Mouse (Mus musculus): ENCODE measurements around the gene Nudt16l1. TPM values are rescaled to one million over a fixed set of nuclear protein-coding genes. Genes with fewer than 3 reads are reported as not detected.

Gene Nudt16l1
- polyA plus RNA-seq, 1 experiment from 2014 or later = 102 TPM

DNA sequence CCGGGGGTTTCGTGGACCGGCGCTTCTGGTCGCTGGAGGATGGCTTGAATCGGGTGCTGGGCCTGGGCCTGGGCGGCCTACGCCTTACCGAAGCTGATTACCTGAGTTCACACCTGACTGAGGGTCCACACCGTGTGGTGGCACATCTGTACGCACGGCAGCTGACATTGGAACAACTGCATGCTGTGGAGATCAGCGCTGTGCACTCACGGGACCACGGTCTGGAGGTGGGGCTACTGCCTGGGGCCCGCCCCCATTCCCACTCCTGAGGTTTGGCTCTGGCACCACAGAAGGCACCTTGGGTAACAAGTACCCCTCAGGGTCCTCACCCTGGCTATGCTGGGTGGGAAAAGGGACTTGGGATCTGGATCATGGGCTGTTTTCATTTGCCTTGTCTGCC lies 851 bp downstream of the Nudt16l1 start:
- Histone ChIP-seq H3K4me3 (ENCODE audit: low read depth, low read length) (peak overlapping the region; percentile 72), H3K27ac (ENCODE audit: low read depth, low read length) (peak overlapping the region; percentile 64), H3K4me2 (peak overlapping the region; percentile 83), H3K27me3 (ENCODE audit: control insufficient read depth, insufficient read depth, low read length) (no peaks in the 10 kb centered on the region), H3K9ac (ENCODE audit: low read depth, low read length) (peak overlapping the region; percentile 82), H3K4me1 (ENCODE audit: control insufficient read depth, insufficient read depth, low read length) (peaks cover 7% of the 10 kb centered on the region), H3K9me3 (replicated peaks; ENCODE audit: control insufficient read depth, low read length) (no peaks in the 10 kb centered on the region), H3K36me3 (ENCODE audit: control insufficient read depth, insufficient read depth, low read length) (peaks cover 26% of the 10 kb centered on the region)
- WGBS (ENCODE audit: insufficient replicate concordance) = 1% methylated on average over 16 of the region's 16 CpGs
- peak; percentile 64 for ATAC-seq (replicated peaks; ENCODE audit: insufficient number of reproducible peaks, low FRiP score, low TSS enrichment)

DNA sequence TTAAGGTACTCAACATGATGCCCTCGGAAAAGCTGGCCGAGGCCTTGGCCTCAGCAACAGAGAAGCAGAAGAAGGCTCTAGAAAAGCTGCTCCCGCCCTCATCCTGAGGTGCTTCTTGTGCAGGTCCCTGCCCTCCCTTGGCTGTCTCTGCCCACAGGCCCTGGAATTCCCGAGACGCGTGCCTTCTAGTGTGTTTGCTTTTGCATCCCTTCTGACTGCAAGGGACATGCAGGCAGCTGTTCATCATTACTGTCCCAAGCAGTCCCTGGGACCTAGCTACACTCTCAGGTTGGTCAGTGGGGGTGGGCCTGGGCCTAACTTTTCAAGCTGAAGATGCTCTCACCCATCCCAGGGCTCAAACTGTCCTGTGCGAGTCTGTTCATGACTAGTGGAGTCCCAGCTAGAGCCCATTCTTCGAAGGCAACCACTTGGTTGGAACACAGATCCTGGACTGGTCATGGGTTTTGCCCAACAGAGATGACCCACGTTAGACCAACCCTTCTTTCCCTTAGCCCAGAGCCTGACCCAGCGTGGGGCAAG lies 1.8 kb downstream of the Nudt16l1 start:
- Histone ChIP-seq H3K4me1 (ENCODE audit: control insufficient read depth, insufficient read depth, low read length) (peaks cover 7% of the 10 kb centered on the region), H3K4me3 (ENCODE audit: low read depth, low read length) (0 out of 2 replicates have a peak overlapping the region, but pooled peaks have one; percentile 72), H3K36me3 (ENCODE audit: control insufficient read depth, insufficient read depth, low read length) (peaks cover 30% of the 10 kb centered on the region), H3K4me2 (no peak overlapping the region), H3K9ac (ENCODE audit: low read depth, low read length) (no peak overlapping the region), H3K9me3 (replicated peaks; ENCODE audit: control insufficient read depth, low read length) (no peaks in the 10 kb centered on the region), H3K27ac (ENCODE audit: low read depth, low read length) (no peak overlapping the region), H3K27me3 (ENCODE audit: control insufficient read depth, insufficient read depth, low read length) (no peaks in the 10 kb centered on the region)
- WGBS (ENCODE audit: insufficient replicate concordance) = 87% methylated on average over 10 of the region's 10 CpGs
- ATAC-seq (replicated peaks; ENCODE audit: insufficient number of reproducible peaks, low FRiP score, low TSS enrichment) = no peak

DNA sequence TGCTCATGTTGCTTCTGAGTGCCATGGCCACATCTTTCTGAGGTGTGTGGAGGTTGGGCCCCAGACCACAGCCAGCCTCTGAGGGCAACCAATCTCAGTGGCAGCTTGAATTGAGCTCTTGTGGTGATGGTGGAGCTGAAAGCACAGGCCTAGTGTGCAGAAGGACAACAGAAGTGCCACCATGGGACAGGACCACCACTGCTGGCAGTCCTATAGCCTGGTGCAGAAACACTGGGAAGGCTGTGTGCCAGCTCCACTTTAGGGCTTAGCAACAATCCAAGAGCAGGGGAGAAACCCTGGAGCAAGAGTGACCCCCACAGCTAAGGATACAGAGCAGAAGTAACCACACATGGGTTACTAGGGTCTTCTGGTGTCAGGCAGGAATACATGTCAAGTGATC lies 2.5 kb downstream of the Nudt16l1 start:
- no peak overlapping the region for H3K4me3 ChIP-seq (ENCODE audit: low read depth, low read length)
- no peak overlapping the region for H3K4me2 ChIP-seq
- H3K4me1 ChIP-seq (ENCODE audit: control insufficient read depth, insufficient read depth, low read length) = peaks cover 7% of the 10 kb centered on the region
- H3K9me3 ChIP-seq (replicated peaks; ENCODE audit: control insufficient read depth, low read length) = no peaks in the 10 kb centered on the region
- no peak overlapping the region for H3K9ac ChIP-seq (ENCODE audit: low read depth, low read length)
- no peak overlapping the region for H3K27ac ChIP-seq (ENCODE audit: low read depth, low read length)
- H3K27me3 ChIP-seq (ENCODE audit: control insufficient read depth, insufficient read depth, low read length) = no peaks in the 10 kb centered on the region
- peaks cover 30% of the 10 kb centered on the region for H3K36me3 ChIP-seq (ENCODE audit: control insufficient read depth, insufficient read depth, low read length)
- no peak for ATAC-seq (replicated peaks; ENCODE audit: insufficient number of reproducible peaks, low FRiP score, low TSS enrichment)

DNA sequence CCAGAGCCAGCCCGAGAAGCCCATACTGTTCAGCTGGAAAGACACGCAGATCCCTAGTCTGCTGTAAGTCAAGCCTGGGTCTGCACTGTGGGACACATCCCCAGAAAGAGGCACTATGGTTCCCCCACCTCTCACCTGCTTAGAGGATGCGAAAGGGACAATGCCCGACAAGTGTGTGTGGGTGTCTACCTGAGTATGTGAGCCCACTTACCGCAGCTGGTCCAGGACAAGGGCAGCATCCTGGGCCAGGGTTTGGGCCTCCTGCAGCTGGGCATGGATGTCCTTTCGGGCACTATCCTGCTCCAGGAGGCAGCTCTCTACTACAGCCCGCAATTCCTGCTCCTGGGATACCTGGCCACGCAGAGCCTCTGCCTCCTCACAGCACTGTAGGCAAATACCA lies 4.3 kb downstream of the Nudt16l1 start:
- peaks cover 29% of the 10 kb centered on the region for H3K36me3 ChIP-seq (ENCODE audit: control insufficient read depth, insufficient read depth, low read length)
- WGBS (ENCODE audit: insufficient replicate concordance) = 87% methylated on average over 8 of the region's 8 CpGs

DNA sequence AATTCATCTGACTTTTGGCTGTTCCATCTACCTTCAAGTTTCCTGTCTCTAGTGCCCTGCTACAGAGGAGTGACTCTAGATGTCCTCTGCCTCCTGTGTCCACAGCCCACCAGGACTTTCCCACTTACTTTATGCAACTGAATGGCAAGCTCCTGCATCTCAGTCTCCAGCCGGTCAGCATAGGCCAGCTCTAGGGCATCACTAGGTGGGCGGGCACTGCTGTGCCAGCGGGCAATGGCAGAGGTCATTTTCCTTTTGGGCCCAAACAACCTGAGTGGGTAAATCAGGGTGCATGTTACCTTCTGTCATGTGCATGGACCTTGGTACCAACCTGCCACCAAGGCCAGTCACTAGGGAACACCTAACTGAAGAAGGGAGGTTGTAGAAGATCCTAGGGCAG lies 4.9 kb downstream of the Nudt16l1 start:
- ATAC-seq (replicated peaks; ENCODE audit: insufficient number of reproducible peaks, low FRiP score, low TSS enrichment) = no peak
- Histone ChIP-seq H3K9ac (ENCODE audit: low read depth, low read length) (no peak overlapping the region), H3K27ac (ENCODE audit: low read depth, low read length) (no peak overlapping the region), H3K9me3 (replicated peaks; ENCODE audit: control insufficient read depth, low read length) (no peaks in the 10 kb centered on the region), H3K4me3 (ENCODE audit: low read depth, low read length) (no peak overlapping the region), H3K4me2 (no peak overlapping the region), H3K27me3 (ENCODE audit: control insufficient read depth, insufficient read depth, low read length) (no peaks in the 10 kb centered on the region), H3K36me3 (ENCODE audit: control insufficient read depth, insufficient read depth, low read length) (peaks cover 35% of the 10 kb centered on the region), H3K4me1 (ENCODE audit: control insufficient read depth, insufficient read depth, low read length) (peaks cover 7% of the 10 kb centered on the region)
- 88% methylated on average over 3 of the region's 3 CpGs for WGBS (ENCODE audit: insufficient replicate concordance)

More for the DNA sequence above, 4.3 kb downstream of the Nudt16l1 start:
- H3K27me3 ChIP-seq (ENCODE audit: control insufficient read depth, insufficient read depth, low read length) = no peaks in the 10 kb centered on the region
- H3K4me3 ChIP-seq (ENCODE audit: low read depth, low read length) = no peak overlapping the region
- no peak overlapping the region for H3K27ac ChIP-seq (ENCODE audit: low read depth, low read length)
- H3K4me2 ChIP-seq = no peak overlapping the region
- ATAC-seq (replicated peaks; ENCODE audit: insufficient number of reproducible peaks, low FRiP score, low TSS enrichment) = no peak
- no peak overlapping the region for H3K9ac ChIP-seq (ENCODE audit: low read depth, low read length)
- H3K4me1 ChIP-seq (ENCODE audit: control insufficient read depth, insufficient read depth, low read length) = peaks cover 7% of the 10 kb centered on the region
- no peaks in the 10 kb centered on the region for H3K9me3 ChIP-seq (replicated peaks; ENCODE audit: control insufficient read depth, low read length)

DNA sequence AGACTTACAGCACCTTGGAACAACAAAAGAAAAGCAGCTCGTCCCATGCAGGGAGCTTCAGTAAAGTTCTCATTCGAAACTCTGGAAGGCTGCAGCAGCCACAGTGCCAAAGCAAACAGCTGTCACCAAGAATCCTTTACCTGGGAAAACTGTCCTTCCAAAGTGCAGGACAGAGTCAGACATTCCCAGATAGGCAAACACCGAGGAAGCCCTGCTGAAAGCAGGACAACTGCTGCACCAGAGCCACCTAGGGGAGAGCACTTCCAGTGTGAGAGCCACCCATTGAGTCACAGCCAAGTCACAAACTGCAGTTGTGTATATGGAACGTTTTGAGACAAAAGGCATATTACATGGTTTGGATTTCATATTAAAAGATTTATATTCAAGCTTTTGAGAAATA lies 6.9 kb downstream of the Nudt16l1 start:
- H3K9me3 ChIP-seq (replicated peaks; ENCODE audit: control insufficient read depth, low read length) = no peaks in the 10 kb centered on the region
- H3K27ac ChIP-seq (ENCODE audit: low read depth, low read length) = no peak overlapping the region
- H3K9ac ChIP-seq (ENCODE audit: low read depth, low read length) = no peak overlapping the region
- no peaks in the 10 kb centered on the region for H3K27me3 ChIP-seq (ENCODE audit: control insufficient read depth, insufficient read depth, low read length)
- no peak overlapping the region for H3K4me2 ChIP-seq
- H3K4me1 ChIP-seq (ENCODE audit: control insufficient read depth, insufficient read depth, low read length) = no peaks in the 10 kb centered on the region
- WGBS (ENCODE audit: insufficient replicate concordance) = 71% methylated on average over 4 of the region's 4 CpGs
- H3K36me3 ChIP-seq (ENCODE audit: control insufficient read depth, insufficient read depth, low read length) = peaks cover 39% of the 10 kb centered on the region
- no peak overlapping the region for H3K4me3 ChIP-seq (ENCODE audit: low read depth, low read length)
- ATAC-seq (replicated peaks; ENCODE audit: insufficient number of reproducible peaks, low FRiP score, low TSS enrichment) = no peak

DNA sequence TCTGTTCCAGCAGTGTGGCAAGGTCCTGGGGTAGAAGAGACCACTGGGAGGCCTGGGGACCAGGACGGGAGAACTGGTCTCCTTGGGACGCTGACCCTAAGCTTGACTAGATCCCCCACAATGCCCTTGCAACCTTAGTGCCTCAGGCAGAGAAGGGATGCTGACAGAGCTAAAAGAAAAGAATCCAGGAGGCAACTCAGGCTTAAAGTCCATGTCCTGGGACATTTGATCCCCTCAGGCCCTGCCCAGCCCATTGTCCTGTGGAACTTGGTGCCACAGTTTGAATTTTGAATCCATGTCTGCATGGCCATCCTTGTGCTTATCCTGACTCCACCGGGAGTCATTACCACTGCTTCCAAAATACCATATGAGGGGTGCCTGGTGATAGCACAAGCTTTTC lies 7.6 kb downstream of the Nudt16l1 start:
- Histone ChIP-seq H3K36me3 (ENCODE audit: control insufficient read depth, insufficient read depth, low read length) (peaks cover 40% of the 10 kb centered on the region), H3K4me2 (no peak overlapping the region), H3K9ac (ENCODE audit: low read depth, low read length) (no peak overlapping the region), H3K27ac (ENCODE audit: low read depth, low read length) (no peak overlapping the region), H3K27me3 (ENCODE audit: control insufficient read depth, insufficient read depth, low read length) (no peaks in the 10 kb centered on the region), H3K9me3 (replicated peaks; ENCODE audit: control insufficient read depth, low read length) (no peaks in the 10 kb centered on the region), H3K4me1 (ENCODE audit: control insufficient read depth, insufficient read depth, low read length) (no peaks in the 10 kb centered on the region), H3K4me3 (ENCODE audit: low read depth, low read length) (no peak overlapping the region)
- no peak for ATAC-seq (replicated peaks; ENCODE audit: insufficient number of reproducible peaks, low FRiP score, low TSS enrichment)
- WGBS (ENCODE audit: insufficient replicate concordance) = 84% methylated on average over 3 of the region's 3 CpGs

DNA sequence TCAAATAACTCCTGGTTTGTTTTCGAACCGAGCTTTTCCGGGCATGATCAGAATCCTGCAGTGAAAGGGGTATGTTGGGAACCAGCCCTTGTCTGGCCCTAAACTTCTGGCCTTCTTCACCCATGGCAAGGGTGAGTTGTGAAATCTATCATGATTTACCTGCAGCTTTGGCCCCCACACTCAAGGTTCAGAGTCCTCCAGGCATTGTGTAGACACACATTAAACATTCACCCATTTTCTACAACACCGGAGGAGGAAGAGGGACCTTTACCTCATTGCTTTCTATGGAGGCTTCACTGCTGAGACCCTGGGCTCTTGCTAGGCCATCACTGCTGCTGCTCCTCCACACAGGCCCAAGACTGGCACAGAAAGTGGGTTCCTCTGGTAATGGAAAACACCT lies 8.8 kb downstream of the Nudt16l1 start:
- Histone ChIP-seq H3K27ac (ENCODE audit: low read depth, low read length) (no peak overlapping the region), H3K36me3 (ENCODE audit: control insufficient read depth, insufficient read depth, low read length) (peaks cover 36% of the 10 kb centered on the region), H3K9ac (ENCODE audit: low read depth, low read length) (no peak overlapping the region), H3K4me1 (ENCODE audit: control insufficient read depth, insufficient read depth, low read length) (no peaks in the 10 kb centered on the region), H3K27me3 (ENCODE audit: control insufficient read depth, insufficient read depth, low read length) (no peaks in the 10 kb centered on the region), H3K9me3 (replicated peaks; ENCODE audit: control insufficient read depth, low read length) (no peaks in the 10 kb centered on the region), H3K4me2 (no peak overlapping the region), H3K4me3 (ENCODE audit: low read depth, low read length) (no peak overlapping the region)
- WGBS (ENCODE audit: insufficient replicate concordance) = 89% methylated on average over 4 of the region's 4 CpGs
- ATAC-seq (replicated peaks; ENCODE audit: insufficient number of reproducible peaks, low FRiP score, low TSS enrichment) = no peak

DNA sequence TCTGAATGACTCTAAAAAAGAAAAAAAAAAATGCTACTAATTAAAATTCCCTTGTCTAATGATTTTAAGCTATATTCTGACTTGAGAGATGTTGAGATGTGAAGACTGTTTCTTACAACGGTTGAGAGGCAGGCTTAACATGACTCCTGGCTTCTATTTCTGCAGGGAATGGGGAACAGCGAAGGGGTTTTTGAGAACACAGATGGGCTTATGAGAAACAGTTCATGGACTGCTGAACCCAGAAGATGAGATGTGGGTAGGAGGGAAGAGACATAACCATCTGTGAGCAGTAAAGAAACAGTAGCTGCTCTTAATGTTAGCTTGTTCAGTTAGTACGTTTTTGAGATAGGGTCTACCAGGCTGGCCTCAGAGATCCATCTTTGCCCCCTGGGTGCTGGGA lies 18.0 kb downstream of the Nudt16l1 start:
- no peak for ATAC-seq (replicated peaks; ENCODE audit: insufficient number of reproducible peaks, low FRiP score, low TSS enrichment)
- H3K9ac ChIP-seq (ENCODE audit: low read depth, low read length) = no peak overlapping the region
- 93% methylated on average over 3 of the region's 3 CpGs for WGBS (ENCODE audit: insufficient replicate concordance)
- H3K27me3 ChIP-seq (ENCODE audit: control insufficient read depth, insufficient read depth, low read length) = no peaks in the 10 kb centered on the region
- no peaks in the 10 kb centered on the region; the same call in 1 of the 2 replicates for H3K4me1 ChIP-seq (ENCODE audit: control insufficient read depth, insufficient read depth, low read length)
- no peak overlapping the region for H3K27ac ChIP-seq (ENCODE audit: low read depth, low read length)
- H3K4me3 ChIP-seq (ENCODE audit: low read depth, low read length) = no peak overlapping the region
- no peak overlapping the region for H3K4me2 ChIP-seq
- H3K9me3 ChIP-seq (replicated peaks; ENCODE audit: control insufficient read depth, low read length) = no peaks in the 10 kb centered on the region
- H3K36me3 ChIP-seq (ENCODE audit: control insufficient read depth, insufficient read depth, low read length) = peaks cover 18% of the 10 kb centered on the region
